Mouse (Mus musculus): ENCODE measurements around the gene Jmjd1c.

DNA sequence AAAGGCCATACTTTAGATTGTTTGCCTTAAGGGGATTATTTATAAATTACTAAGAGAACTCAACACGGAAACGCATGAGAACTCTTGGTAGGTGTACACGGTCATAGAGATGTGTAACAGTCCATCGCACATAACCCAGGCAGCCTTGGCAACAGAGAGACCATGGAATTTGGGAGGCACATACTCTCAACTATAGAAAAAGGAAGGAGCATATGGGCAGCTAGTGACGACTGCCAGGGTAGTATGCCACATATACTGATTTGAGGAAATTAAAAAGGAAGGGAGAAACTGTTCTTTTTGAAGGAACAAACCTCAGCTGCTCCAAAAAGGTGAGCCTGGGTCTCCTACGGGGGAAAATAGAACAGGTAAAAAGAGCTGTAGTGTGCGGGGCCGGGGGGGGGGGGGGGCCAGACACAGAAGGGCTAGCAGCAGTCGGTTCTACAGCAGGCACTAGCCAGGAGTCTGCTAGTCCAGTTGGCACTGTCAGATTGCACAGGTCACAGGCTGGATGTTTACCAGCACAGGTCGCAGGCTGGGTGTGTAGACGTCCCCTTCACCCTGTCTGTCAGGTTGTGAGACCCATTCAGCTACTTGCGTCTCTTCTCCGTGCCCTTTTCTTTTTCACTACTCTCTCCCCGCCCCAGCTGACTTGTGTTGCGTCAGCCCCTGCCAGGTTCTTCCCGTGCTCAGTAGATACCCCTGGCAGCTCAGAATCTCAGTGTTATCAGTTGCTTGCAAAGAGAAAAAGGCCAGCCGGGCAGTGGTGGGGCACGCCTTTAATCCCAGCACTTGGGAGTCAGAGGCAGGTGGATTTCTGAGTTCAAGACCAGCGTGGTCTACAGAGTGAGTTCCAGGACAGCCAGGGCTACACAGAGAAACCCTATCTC is 9.6 kb downstream of the Jmjd1c start:
- TF ChIP-seq EP300 (optimal IDR thresholded peaks at IDR 0.05) (no peak), CTCF (IDR thresholded peaks at IDR 0.05; ENCODE audit: low read depth) (no peak)
